Mouse (Mus musculus) pancreas, adult 10 weeks (tissue): Measurements from ENCODE around the gene Tmem254b. TPM values are rescaled to one million over a fixed set of nuclear protein-coding genes. Genes with fewer than 3 reads are reported as not detected.

Experiments used
- polyA plus RNA-seq: library from polyadenylated mRNA; stranded (reverse); fragments of 350-450 nt; fragmentation: Illumina TruSeq; extraction: RNeasy Lipid Tissue Mini Kit (QIAGEN cat#74804); gene quantifications from one replicate; pipeline ENCODE4 v1.2.3, GENCODE M21; 2015; ENCODE audit warnings: low read depth, low replicate concordance; ENCODE audit not compliant: insufficient read depth

Tmem254b gene
- polyA plus RNA-seq, result 7.0 TPM

GRCm38 (mm10) chr14:26206926-26207247, at the start of gene Tmem254b:
Gene Tmem254b, minus strand, starts transcription at chr14:26207041.

GRCm38 (mm10) chr14:26182380-26182779, 24.5 kb downstream of the Tmem254b start, which contains the start of gene Plac9b:
Gene Plac9b, minus strand, starts transcription at chr14:26182480.

Other genes with a start within 250 kb of the Tmem254b start
- 0.48 TPM for gene Duxbl1, start 228.5 kb downstream of the Tmem254b start, polyA plus RNA-seq
- 26.8 TPM for gene Gm9780, start 164.3 kb downstream of the Tmem254b start, polyA plus RNA-seq
- 5.8 TPM for gene Tmem254c, start 139.7 kb downstream of the Tmem254b start, polyA plus RNA-seq
- not detected for gene Cphx2, start 125.5 kb downstream of the Tmem254b start, polyA plus RNA-seq
- gene Cphx3, start 124.7 kb downstream of the Tmem254b start, polyA plus RNA-seq, result 1.8 TPM
- not detected for gene Duxbl2, start 88.7 kb downstream of the Tmem254b start, polyA plus RNA-seq
- gene Plac9b, start 24.6 kb downstream of the Tmem254b start, polyA plus RNA-seq, result 89.9 TPM
- not detected for gene Duxbl3, start 50.9 kb upstream of the Tmem254b start, polyA plus RNA-seq